Mouse (Mus musculus): ENCODE results near the gene Nek4. TPM values are rescaled to one million over a fixed set of nuclear protein-coding genes. Genes with fewer than 3 reads are reported as not detected.
A peak's percentile ranks its signal among the peaks of the same experiment; 100 is the strongest.

Gene Nek4
- 1 to 10 TPM; 4.8 TPM for total RNA-seq (2021)
- long read RNA-seq, experiment 1, full-length matches to known transcripts, result 3 of 9 reads
- long read RNA-seq, experiment 1, partial matches to known transcripts, result 4 of 9 reads
- long read RNA-seq, experiment 1, other reads (novel, unspliced or antisense), result 2 of 9 reads
- long read RNA-seq, experiment 2, partial matches to known transcripts, result 2 of 4 reads
- long read RNA-seq, experiment 2, other reads (novel, unspliced or antisense), result 1 of 4 reads

- DNase-seq, result peak; percentile 97 to 99
Observed at GRCm38 (mm10) chr14:30951154-30951825, at the start of gene Nek4. TSS of gene Nek4 (plus strand) at chr14:30951377.

- DNase-seq, result no peak
Observed at GRCm38 (mm10) chr14:30902628-30903027, 48.5 kb upstream of the Nek4 start.

GRCm38 (mm10) chr14:30903036-30903435 lies 48.1 kb upstream of the Nek4 start:
- DNase-seq, result no peak

- DNase-seq, result no peak
Observed at GRCm38 (mm10) chr14:30904307-30904706, 46.9 kb upstream of the Nek4 start.

GRCm38 (mm10) chr14:30906001-30906400 lies 45.2 kb upstream of the Nek4 start:
- DNase-seq, result no peak

- peak in 1 of 2 experiments; percentile 26 for DNase-seq
Observed at GRCm38 (mm10) chr14:30907814-30908265, 43.3 kb upstream of the Nek4 start.

- no peak for DNase-seq
Observed at GRCm38 (mm10) chr14:30911141-30911540, 40.0 kb upstream of the Nek4 start.

- no peak for DNase-seq
Observed at GRCm38 (mm10) chr14:30912641-30913040, 38.5 kb upstream of the Nek4 start.

- DNase-seq, result no peak
Observed at GRCm38 (mm10) chr14:30913404-30913803, 37.8 kb upstream of the Nek4 start.

- no peak for DNase-seq
Observed at GRCm38 (mm10) chr14:30916516-30916915, 34.7 kb upstream of the Nek4 start.

GRCm38 (mm10) chr14:30922053-30922670 lies 29.0 kb upstream of the Nek4 start:
- DNase-seq, result no peak

GRCm38 (mm10) chr14:30923375-30924105 lies 27.6 kb upstream of the Nek4 start, which contains the start of gene Itih3:
TSS of gene Itih3 (minus strand) at chr14:30923760.
- peak; percentile 17 to 38 for DNase-seq

GRCm38 (mm10) chr14:30925492-30925891 lies 25.7 kb upstream of the Nek4 start:
- no peak for DNase-seq

GRCm38 (mm10) chr14:30930386-30930785 lies 20.8 kb upstream of the Nek4 start:
- no peak for DNase-seq

- DNase-seq, result no peak
Observed at GRCm38 (mm10) chr14:30933351-30933750, 17.8 kb upstream of the Nek4 start.

- DNase-seq, result no peak
Observed at GRCm38 (mm10) chr14:30942254-30942653, 8.9 kb upstream of the Nek4 start.

- no peak for DNase-seq
Observed at GRCm38 (mm10) chr14:30943038-30943437, 8.1 kb upstream of the Nek4 start, which contains the start of gene Itih1. TSS of gene Itih1 (minus strand) at chr14:30943289.

GRCm38 (mm10) chr14:30943860-30944674 lies 7.1 kb upstream of the Nek4 start:
- peak; percentile 57 to 85 for DNase-seq

GRCm38 (mm10) chr14:30944745-30945144 lies 6.4 kb upstream of the Nek4 start:
- DNase-seq, result no peak

GRCm38 (mm10) chr14:30949986-30950385 lies 1.2 kb upstream of the Nek4 start:
- DNase-seq, result no peak

GRCm38 (mm10) chr14:30958517-30958916 lies 7.3 kb downstream of the Nek4 start:
- DNase-seq, result no peak

GRCm38 (mm10) chr14:30959031-30959430 lies 7.9 kb downstream of the Nek4 start:
- DNase-seq, result no peak

Measured in heart, adult 18-20 months (tissue).